Mouse (Mus musculus) gastrocnemius, adult 2 months (tissue): ENCODE results near the gene Chrng. TPM values are rescaled to one million over a fixed set of nuclear protein-coding genes. Genes with fewer than 3 reads are reported as not detected.
A peak's percentile ranks its signal among the peaks of the same experiment; 100 is the strongest.

ENCODE experiments used
- DNase-seq: peaks from one replicate; pipeline ENCODE4 v3.0.0; 2022
- H3K27ac ChIP-seq: fragments of 200-600 bp; 2 replicates; pipeline ENCODE4 v1.8.1; 2022; ENCODE audit warnings: mild to moderate bottlenecking
- H3K4me3 ChIP-seq: fragments of 200-600 bp; 2 replicates; pipeline ENCODE4 v1.8.1; 2022; ENCODE audit warnings: mild to moderate bottlenecking, moderate library complexity
- CTCF ChIP-seq: fragments of 200-600 bp; IDR thresholded peaks from 2 replicates; pipeline ENCODE4 v1.8.1; 2022; ENCODE audit warnings: antibody characterized with exemption, mild to moderate bottlenecking, moderate library complexity
- intact Hi-C: fragments of 180-260 bp; cut with DNase I; formaldehyde crosslinking; loops from one replicate; pipeline ENCODE4 v1.15.1; 2025
- total RNA-seq, 2 experiments: library from RNA; stranded (reverse); gene quantifications; 2 replicates each; pipeline ENCODE4 v1.2.3; 2021

Gene Chrng
- total RNA-seq, 2 experiments from 2014 or later = not detected

- no peak for DNase-seq
- Histone ChIP-seq H3K4me3 (no peak overlapping the region), H3K27ac (no peak overlapping the region)
- intact Hi-C loops = no loop called here
- no peak for TF ChIP-seq CTCF
Observed at GRCm38 (mm10) chr1:87205038-87205437, 581 bp downstream of the Chrng start.

DNA sequence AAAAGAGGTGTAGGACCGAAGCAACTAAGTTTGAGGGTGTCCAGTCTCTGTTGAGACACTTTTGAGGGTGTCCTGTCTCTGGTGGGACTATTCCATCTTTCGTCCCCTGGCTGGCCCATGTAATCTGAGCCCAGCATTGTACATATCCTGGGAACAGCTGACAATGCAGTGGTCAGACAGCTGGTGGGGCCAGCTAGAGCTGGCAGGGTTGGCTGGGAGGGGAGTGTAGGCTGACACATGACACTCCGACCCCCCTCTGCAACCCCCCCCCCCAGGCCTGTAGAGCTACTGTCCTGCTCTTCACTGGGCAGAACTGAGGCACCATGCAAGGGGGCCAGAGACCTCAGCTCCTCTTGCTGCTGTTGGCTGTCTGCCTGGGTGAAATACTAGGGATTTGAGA lies 1.0 kb downstream of the Chrng start:
- no peak for TF ChIP-seq CTCF
- H3K4me3 ChIP-seq = no peak overlapping the region
- DNase-seq = no peak
- no peak overlapping the region for H3K27ac ChIP-seq
- intact Hi-C loops = no loop called here

GRCm38 (mm10) chr1:87206339-87206738 lies 1.9 kb downstream of the Chrng start:
- Histone ChIP-seq H3K4me3 (no peak overlapping the region), H3K27ac (no peak overlapping the region)
- no peak for DNase-seq
- peak; percentile 48 for TF ChIP-seq CTCF
- intact Hi-C loops = loop anchor here (1.0 kb wide), 1 partner anchor 32 kb away; no protein-coding TSS in a partner anchor

GRCm38 (mm10) chr1:87211431-87211830 lies 7.0 kb downstream of the Chrng start:
- TF ChIP-seq CTCF = no peak
- DNase-seq = no peak
- H3K27ac ChIP-seq = no peak overlapping the region
- H3K4me3 ChIP-seq = no peak overlapping the region
- intact Hi-C loops = no loop called here

DNA sequence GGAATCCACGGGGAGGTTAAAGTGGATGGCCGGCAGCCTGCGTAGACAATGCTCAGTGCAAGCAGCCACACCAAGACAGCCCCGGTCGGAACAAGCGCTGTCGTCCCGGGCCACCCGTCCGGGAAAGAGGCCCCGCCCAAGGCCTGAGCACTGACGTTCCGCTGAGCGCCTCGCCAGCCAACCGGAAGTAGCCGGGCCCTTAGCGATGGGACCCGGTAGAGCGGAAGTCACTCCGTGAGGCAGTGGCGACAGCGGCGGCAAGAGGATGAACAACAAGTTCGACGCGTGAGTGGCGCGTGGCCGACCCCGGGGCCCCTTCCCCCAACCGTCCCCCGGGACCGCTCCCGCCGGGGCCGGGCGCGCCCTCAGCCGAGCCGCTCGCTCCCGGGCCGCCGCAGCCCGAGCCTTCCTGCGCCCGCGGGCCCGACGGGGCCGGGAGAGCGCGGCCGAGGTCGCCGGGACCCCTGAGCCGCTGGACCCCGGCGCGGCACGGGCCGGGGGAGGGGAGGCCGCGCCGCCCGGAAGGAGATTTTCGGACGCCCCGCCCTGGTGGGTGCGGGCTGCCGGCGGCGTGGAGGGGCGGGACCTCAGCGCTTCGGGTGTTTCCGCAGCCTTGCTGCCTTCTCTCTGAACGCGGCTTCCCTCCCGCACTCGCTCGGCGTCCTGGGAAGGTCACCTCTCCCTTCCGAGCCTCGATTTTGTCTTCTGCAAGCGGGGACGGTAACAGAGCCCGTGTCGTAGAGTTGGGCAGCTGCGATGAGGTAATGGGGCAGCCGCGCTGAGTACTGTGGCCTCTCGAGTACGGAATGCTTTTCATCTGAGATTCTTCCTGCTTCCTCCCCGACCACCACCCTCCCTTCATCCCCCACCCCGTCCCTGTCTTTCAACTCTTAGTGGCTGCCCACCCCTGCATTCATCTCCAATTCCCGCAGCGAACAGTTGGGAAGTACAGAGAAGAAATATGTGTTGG lies 9.6 kb downstream of the Chrng start, which contains the start of gene Eif4e2:
TSS of gene Eif4e2 (plus strand) at position 180 of the 970 bp plus-strand sequence.
- intact Hi-C loops = no loop called here
- TF ChIP-seq CTCF = peak; percentile 16
- DNase-seq = peak; percentile 98
- Histone ChIP-seq H3K27ac (peak within 1 kb of the TSS; percentile 97), H3K4me3 (peak within 1 kb of the TSS; percentile 75)

DNA sequence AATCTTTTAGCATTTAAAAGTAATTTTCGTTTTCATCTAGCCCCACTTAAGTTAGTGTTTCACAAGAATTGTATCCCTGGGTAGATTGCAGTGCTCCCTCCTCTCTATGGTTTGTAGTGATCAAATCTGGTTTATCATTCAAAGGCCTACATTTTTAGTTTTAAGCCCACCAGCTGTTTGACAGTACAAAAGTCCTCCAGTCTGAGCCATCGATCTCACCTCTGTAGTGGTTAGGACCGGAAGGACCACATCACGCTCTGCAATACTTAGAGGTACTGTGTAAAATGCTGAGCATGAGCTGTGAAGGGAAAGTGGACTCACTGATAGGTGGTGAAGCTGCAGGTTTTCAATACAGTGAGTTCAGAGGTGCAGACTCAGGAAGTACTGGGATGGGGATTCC lies 10.3 kb downstream of the Chrng start:
- TF ChIP-seq CTCF = no peak
- peak overlapping the region; percentile 97 for H3K27ac ChIP-seq
- no peak for DNase-seq
- peak overlapping the region; percentile 75 for H3K4me3 ChIP-seq
- intact Hi-C loops = no loop called here

DNA sequence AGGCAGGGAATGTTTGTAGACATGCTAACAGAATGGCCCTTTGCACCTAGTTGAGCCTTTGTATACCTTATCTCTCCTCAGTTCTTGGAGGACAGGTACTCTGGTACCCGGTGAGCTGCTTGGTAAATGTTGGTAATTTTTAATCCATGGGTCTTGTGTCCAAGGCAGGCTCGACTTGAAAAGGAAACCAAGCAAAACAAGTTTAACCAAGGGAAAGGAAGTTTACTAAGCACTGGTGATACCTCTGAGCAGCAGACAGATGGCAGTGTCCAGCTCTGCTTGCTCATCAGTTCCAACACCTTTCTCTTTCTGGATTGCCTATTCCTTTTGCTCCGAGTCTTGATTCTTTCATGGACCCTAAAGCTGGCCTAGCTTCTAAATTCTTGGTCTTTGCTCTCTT lies 13.5 kb downstream of the Chrng start:
- Histone ChIP-seq H3K4me3 (no peak overlapping the region), H3K27ac (peak overlapping the region; percentile 33; the same call in 1 of the 2 replicates)
- TF ChIP-seq CTCF = peak; percentile 65
- intact Hi-C loops = no loop called here
- DNase-seq = no peak

DNA sequence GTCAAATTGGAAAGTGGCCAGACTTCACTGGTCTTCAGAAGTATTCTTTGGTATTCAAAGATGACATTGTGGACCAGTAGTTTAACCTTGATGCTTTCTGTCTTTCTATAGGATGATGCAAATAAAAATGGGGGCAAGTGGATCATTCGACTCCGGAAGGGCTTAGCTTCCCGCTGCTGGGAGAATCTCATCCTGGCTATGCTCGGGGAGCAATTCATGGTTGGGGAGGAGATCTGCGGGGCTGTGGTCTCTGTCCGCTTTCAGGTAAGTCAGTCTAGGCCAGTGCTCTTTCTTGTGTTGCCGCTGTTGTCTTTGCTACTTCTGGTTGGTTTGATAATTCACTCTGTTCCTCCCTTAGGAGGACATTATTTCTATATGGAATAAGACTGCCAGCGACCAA lies 21.3 kb downstream of the Chrng start:
- no peak overlapping the region for H3K4me3 ChIP-seq
- no peak overlapping the region for H3K27ac ChIP-seq
- DNase-seq = no peak
- intact Hi-C loops = no loop called here
- no peak for TF ChIP-seq CTCF

- intact Hi-C loops = no loop called here
- Histone ChIP-seq H3K4me3 (no peak overlapping the region), H3K27ac (peak overlapping the region; percentile 79)
- no peak for TF ChIP-seq CTCF
- no peak for DNase-seq
Observed at GRCm38 (mm10) chr1:87226409-87227159, 22.1 kb downstream of the Chrng start.

- TF ChIP-seq CTCF = no peak
- intact Hi-C loops = no loop called here
- H3K27ac ChIP-seq = peak overlapping the region; percentile 79
- peak; percentile 85 for DNase-seq
- H3K4me3 ChIP-seq = no peak overlapping the region
Observed at GRCm38 (mm10) chr1:87227160-87227550, 22.7 kb downstream of the Chrng start.

- Histone ChIP-seq H3K27ac (no peak overlapping the region), H3K4me3 (no peak overlapping the region)
- DNase-seq = no peak
- no peak for TF ChIP-seq CTCF
- intact Hi-C loops = no loop called here
Observed at GRCm38 (mm10) chr1:87230606-87231005, 26.1 kb downstream of the Chrng start.

GRCm38 (mm10) chr1:87232197-87232596 lies 27.7 kb downstream of the Chrng start:
- TF ChIP-seq CTCF = no peak

GRCm38 (mm10) chr1:87239056-87239455 lies 34.6 kb downstream of the Chrng start:
- no peak overlapping the region for H3K27ac ChIP-seq
- intact Hi-C loops = no loop called here
- no peak for TF ChIP-seq CTCF
- no peak overlapping the region for H3K4me3 ChIP-seq
- DNase-seq = no peak

More at GRCm38 (mm10) chr1:87232197-87232596, 27.7 kb downstream of the Chrng start:
- intact Hi-C loops = no loop called here
- DNase-seq = no peak
- Histone ChIP-seq H3K4me3 (no peak overlapping the region), H3K27ac (no peak overlapping the region)
